Mouse (Mus musculus): ENCODE data around the gene Heatr6. TPM values are rescaled to one million over a fixed set of nuclear protein-coding genes. Genes with fewer than 3 reads are reported as not detected.

Gene Heatr6
- polyA plus RNA-seq, 1 experiment = 35.0 TPM

- WGBS = 69% methylated on average over 8 of the region's 8 CpGs
- DNase-seq = peak; percentile 30
- TF ChIP-seq CTCF (IDR thresholded peaks at IDR 0.05; ENCODE audit: borderline replicate concordance, control insufficient read depth, extremely low read depth, insufficient read depth, low read length, poor library complexity) (no peak), POLR2A (IDR thresholded peaks at IDR 0.05; ENCODE audit: control insufficient read depth, extremely low read depth, insufficient read depth, low read length, poor library complexity) (no peak)
- H3K4me1 ChIP-seq (replicated peaks; ENCODE audit: control insufficient read depth, insufficient read depth, low read length) = no peaks in the 10 kb centered on the region
- H3K27ac ChIP-seq (ENCODE audit: control insufficient read depth, insufficient read depth, low read length) = no peak overlapping the region
- no peak overlapping the region for H3K4me3 ChIP-seq (ENCODE audit: control insufficient read depth, insufficient read depth, low read length)
- H3K27me3 ChIP-seq (ENCODE audit: control insufficient read depth, insufficient read depth, low read length) = no peaks in the 10 kb centered on the region
- H3K36me3 ChIP-seq (ENCODE audit: control insufficient read depth, insufficient read depth, low read length) = no peaks in the 10 kb centered on the region
These were observed 48.7 kb downstream of the Heatr6 start for GRCm38 (mm10) chr11:83802166-83802565.

GRCm38 (mm10) chr11:83802581-83802980, 49.1 kb downstream of the Heatr6 start:
- Histone ChIP-seq H3K27me3 (ENCODE audit: control insufficient read depth, insufficient read depth, low read length) (no peaks in the 10 kb centered on the region), H3K4me1 (replicated peaks; ENCODE audit: control insufficient read depth, insufficient read depth, low read length) (no peaks in the 10 kb centered on the region), H3K27ac (ENCODE audit: control insufficient read depth, insufficient read depth, low read length) (no peak overlapping the region), H3K36me3 (ENCODE audit: control insufficient read depth, insufficient read depth, low read length) (no peaks in the 10 kb centered on the region), H3K4me3 (ENCODE audit: control insufficient read depth, insufficient read depth, low read length) (no peak overlapping the region)
- TF ChIP-seq POLR2A (IDR thresholded peaks at IDR 0.05; ENCODE audit: control insufficient read depth, extremely low read depth, insufficient read depth, low read length, poor library complexity) = no peak
- no peak for TF ChIP-seq CTCF (IDR thresholded peaks at IDR 0.05; ENCODE audit: borderline replicate concordance, control insufficient read depth, extremely low read depth, insufficient read depth, low read length, poor library complexity)
- DNase-seq = no peak
- 93% methylated on average over 4 of the region's 4 CpGs for WGBS

DNA sequence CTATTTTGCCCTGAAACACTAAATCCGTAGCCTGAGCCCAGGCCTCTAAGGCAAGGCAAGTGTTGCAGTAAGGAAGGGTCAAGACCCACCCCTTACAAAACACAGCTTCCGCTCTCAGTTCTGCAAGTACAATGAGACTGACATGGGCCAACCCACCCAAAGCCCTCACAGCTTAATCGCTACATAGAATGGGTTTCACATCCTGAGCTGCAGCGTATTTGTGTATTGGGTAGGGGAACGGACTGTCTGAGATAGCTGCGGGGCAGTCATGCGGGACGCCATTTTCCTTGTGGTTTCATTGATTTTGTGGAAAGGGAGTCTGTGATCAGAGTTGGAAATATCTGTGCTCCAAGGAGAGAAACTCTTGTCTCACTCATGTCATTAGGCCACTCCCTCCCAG, 56.9 kb downstream of the Heatr6 start:
- Histone ChIP-seq H3K4me3 (ENCODE audit: control insufficient read depth, insufficient read depth, low read length) (no peak overlapping the region), H3K36me3 (ENCODE audit: control insufficient read depth, insufficient read depth, low read length) (no peaks in the 10 kb centered on the region), H3K27ac (ENCODE audit: control insufficient read depth, insufficient read depth, low read length) (no peak overlapping the region), H3K27me3 (ENCODE audit: control insufficient read depth, insufficient read depth, low read length) (no peaks in the 10 kb centered on the region), H3K4me1 (replicated peaks; ENCODE audit: control insufficient read depth, insufficient read depth, low read length) (no peaks in the 10 kb centered on the region)
- WGBS = 88% methylated on average over 8 of the region's 8 CpGs
- no peak for DNase-seq
- no peak for TF ChIP-seq CTCF (IDR thresholded peaks at IDR 0.05; ENCODE audit: borderline replicate concordance, control insufficient read depth, extremely low read depth, insufficient read depth, low read length, poor library complexity)
- no peak for TF ChIP-seq POLR2A (IDR thresholded peaks at IDR 0.05; ENCODE audit: control insufficient read depth, extremely low read depth, insufficient read depth, low read length, poor library complexity)

DNA sequence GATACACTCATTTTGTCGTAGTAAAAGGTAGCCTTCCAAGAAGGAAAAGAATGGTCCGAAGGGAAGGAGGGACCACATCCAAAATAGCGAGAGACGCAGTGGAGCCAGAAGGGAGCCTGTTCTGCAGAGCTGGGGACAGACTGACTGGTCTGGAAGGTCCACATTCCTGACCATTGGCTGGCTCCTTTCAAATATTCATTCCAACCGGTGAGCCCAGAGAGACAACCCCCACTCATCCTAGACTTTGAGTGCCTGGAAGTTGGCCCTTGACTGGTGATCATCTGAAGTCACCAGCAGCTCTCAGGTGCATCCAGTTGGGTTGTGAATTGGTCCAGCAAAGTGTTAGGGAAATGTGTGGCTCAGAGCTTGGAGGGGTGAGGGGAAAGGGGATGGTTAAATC, 61.7 kb downstream of the Heatr6 start:
- WGBS = 84% methylated on average over 5 of the region's 5 CpGs
- no peaks in the 10 kb centered on the region for H3K4me1 ChIP-seq (replicated peaks; ENCODE audit: control insufficient read depth, insufficient read depth, low read length)
- no peaks in the 10 kb centered on the region; the same call in 1 of the 2 replicates for H3K27me3 ChIP-seq (ENCODE audit: control insufficient read depth, insufficient read depth, low read length)
- no peak for TF ChIP-seq CTCF (IDR thresholded peaks at IDR 0.05; ENCODE audit: borderline replicate concordance, control insufficient read depth, extremely low read depth, insufficient read depth, low read length, poor library complexity)
- no peak for TF ChIP-seq POLR2A (IDR thresholded peaks at IDR 0.05; ENCODE audit: control insufficient read depth, extremely low read depth, insufficient read depth, low read length, poor library complexity)
- H3K27ac ChIP-seq (ENCODE audit: control insufficient read depth, insufficient read depth, low read length) = no peak overlapping the region
- DNase-seq = no peak
- no peak overlapping the region for H3K4me3 ChIP-seq (ENCODE audit: control insufficient read depth, insufficient read depth, low read length)
- H3K36me3 ChIP-seq (ENCODE audit: control insufficient read depth, insufficient read depth, low read length) = no peaks in the 10 kb centered on the region

DNA sequence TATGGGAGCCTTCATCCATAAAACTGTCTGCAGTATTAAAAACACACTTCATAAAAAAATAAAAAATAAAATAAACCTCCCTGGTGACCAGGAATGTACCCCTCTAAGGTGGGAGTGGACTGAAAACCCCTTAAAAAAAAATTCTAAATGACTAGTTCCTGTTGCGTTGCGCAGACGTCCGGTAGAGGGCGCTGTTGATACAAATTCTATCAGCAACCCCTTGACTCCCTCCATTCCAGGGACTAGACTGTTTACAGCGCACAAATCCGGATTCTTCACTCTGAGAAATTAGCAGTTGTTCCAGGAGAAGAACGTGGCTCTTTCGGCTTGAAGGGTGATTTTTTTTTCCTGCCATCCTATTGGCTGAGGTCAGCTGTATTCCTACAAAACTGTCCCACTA, 62.1 kb downstream of the Heatr6 start:
- Histone ChIP-seq H3K36me3 (ENCODE audit: control insufficient read depth, insufficient read depth, low read length) (no peaks in the 10 kb centered on the region), H3K27me3 (ENCODE audit: control insufficient read depth, insufficient read depth, low read length) (no peaks in the 10 kb centered on the region; the same call in 1 of the 2 replicates), H3K27ac (ENCODE audit: control insufficient read depth, insufficient read depth, low read length) (no peak overlapping the region), H3K4me3 (ENCODE audit: control insufficient read depth, insufficient read depth, low read length) (no peak overlapping the region), H3K4me1 (replicated peaks; ENCODE audit: control insufficient read depth, insufficient read depth, low read length) (no peaks in the 10 kb centered on the region)
- peak; percentile 28 for DNase-seq
- TF ChIP-seq POLR2A (IDR thresholded peaks at IDR 0.05; ENCODE audit: control insufficient read depth, extremely low read depth, insufficient read depth, low read length, poor library complexity) (no peak), CTCF (IDR thresholded peaks at IDR 0.05; ENCODE audit: borderline replicate concordance, control insufficient read depth, extremely low read depth, insufficient read depth, low read length, poor library complexity) (no peak)
- 9% methylated on average over 9 of the region's 9 CpGs for WGBS

GRCm38 (mm10) chr11:83817048-83817447, 63.6 kb downstream of the Heatr6 start:
- no peak for DNase-seq
- 86% methylated on average over 6 of the region's 6 CpGs for WGBS
- no peaks in the 10 kb centered on the region for H3K4me1 ChIP-seq (replicated peaks; ENCODE audit: control insufficient read depth, insufficient read depth, low read length)
- H3K4me3 ChIP-seq (ENCODE audit: control insufficient read depth, insufficient read depth, low read length) = no peak overlapping the region
- H3K27me3 ChIP-seq (ENCODE audit: control insufficient read depth, insufficient read depth, low read length) = no peaks in the 10 kb centered on the region; the same call in 1 of the 2 replicates
- TF ChIP-seq POLR2A (IDR thresholded peaks at IDR 0.05; ENCODE audit: control insufficient read depth, extremely low read depth, insufficient read depth, low read length, poor library complexity) = no peak
- no peak for TF ChIP-seq CTCF (IDR thresholded peaks at IDR 0.05; ENCODE audit: borderline replicate concordance, control insufficient read depth, extremely low read depth, insufficient read depth, low read length, poor library complexity)
- H3K36me3 ChIP-seq (ENCODE audit: control insufficient read depth, insufficient read depth, low read length) = no peaks in the 10 kb centered on the region
- no peak overlapping the region for H3K27ac ChIP-seq (ENCODE audit: control insufficient read depth, insufficient read depth, low read length)

- H3K27me3 ChIP-seq (ENCODE audit: control insufficient read depth, insufficient read depth, low read length) = no peaks in the 10 kb centered on the region; the same call in 1 of the 2 replicates
- no peak overlapping the region for H3K4me3 ChIP-seq (ENCODE audit: control insufficient read depth, insufficient read depth, low read length)
- H3K4me1 ChIP-seq (replicated peaks; ENCODE audit: control insufficient read depth, insufficient read depth, low read length) = no peaks in the 10 kb centered on the region
- no peak for DNase-seq
- TF ChIP-seq POLR2A (IDR thresholded peaks at IDR 0.05; ENCODE audit: control insufficient read depth, extremely low read depth, insufficient read depth, low read length, poor library complexity) = no peak
- no peaks in the 10 kb centered on the region for H3K36me3 ChIP-seq (ENCODE audit: control insufficient read depth, insufficient read depth, low read length)
- WGBS = 77% methylated on average over 4 of the region's 4 CpGs
- H3K27ac ChIP-seq (ENCODE audit: control insufficient read depth, insufficient read depth, low read length) = no peak overlapping the region
These were observed 64.5 kb downstream of the Heatr6 start for GRCm38 (mm10) chr11:83817994-83818393.
